Mouse (Mus musculus): ENCODE results near the gene Arfip2.

The Arfip2 gene

GRCm38 (mm10) chr7:105611767-105612166, 28.4 kb downstream of the Arfip2 start:
- DNase-seq: no peak

- no peak for DNase-seq
These were observed 31.7 kb downstream of the Arfip2 start for GRCm38 (mm10) chr7:105608467-105608866.

- DNase-seq: peak; percentile 93 to 96
These were observed 37.2 kb downstream of the Arfip2 start for GRCm38 (mm10) chr7:105602860-105603623.

- DNase-seq: no peak
These were observed 50.1 kb downstream of the Arfip2 start for GRCm38 (mm10) chr7:105590097-105590496.

- no peak for DNase-seq
These were observed 51.8 kb downstream of the Arfip2 start for GRCm38 (mm10) chr7:105588325-105588912.
